Mouse (Mus musculus) right cerebral cortex, adult 18-20 months (tissue): ENCODE data around the gene Slc25a34.

Experiments
- DNase-seq: peaks from one replicate; pipeline ENCODE4 v3.0.0; 2022; ENCODE audit warnings: mixed read lengths

Gene Slc25a34

DNA sequence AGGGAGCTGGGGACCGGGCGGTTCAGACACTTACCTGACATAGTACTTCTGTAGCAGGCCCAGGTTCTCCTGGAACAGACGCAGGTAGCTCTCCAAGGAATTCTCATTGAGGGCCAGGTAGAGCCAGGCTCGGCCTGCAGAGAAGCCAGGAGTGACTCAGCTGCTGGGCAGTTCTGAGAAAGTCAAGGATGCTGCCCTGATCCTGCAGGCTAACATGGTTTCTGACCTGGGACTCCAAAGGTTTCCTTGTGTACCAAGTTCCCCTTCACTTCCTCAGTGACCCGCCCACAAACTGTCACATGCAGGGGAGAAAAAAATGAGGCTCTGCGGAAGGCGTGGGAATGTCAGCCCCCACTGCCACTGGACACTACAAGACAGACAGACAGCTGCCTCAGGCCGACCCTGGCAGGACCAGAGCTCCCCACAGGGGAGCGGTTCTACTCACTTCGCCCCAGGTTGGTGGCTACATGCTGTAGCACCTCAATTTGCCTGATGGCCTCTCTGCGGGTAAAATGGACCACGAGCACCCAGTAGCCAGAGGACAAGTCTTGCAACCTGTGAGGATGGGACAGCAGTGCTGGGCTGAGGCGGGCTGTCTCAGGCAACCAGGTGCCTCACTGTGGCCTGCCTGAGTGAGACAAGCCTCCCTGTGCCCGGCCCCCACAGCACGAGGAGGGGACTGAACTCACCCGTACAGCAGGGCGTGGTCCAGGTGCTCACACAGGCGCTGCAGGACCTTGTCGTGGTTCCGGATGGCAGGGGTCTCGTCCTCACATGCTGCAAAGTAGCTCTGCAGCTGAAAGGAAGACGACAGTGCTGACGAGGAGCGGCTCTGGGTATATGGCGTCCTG is 18.6 kb upstream of the Slc25a34 start:
- no peak for DNase-seq

- DNase-seq = no peak
Observed at GRCm38 (mm10) chr4:141641353-141641771, 17.7 kb upstream of the Slc25a34 start.

- no peak for DNase-seq
Observed at GRCm38 (mm10) chr4:141639474-141639873, 15.9 kb upstream of the Slc25a34 start.

DNA sequence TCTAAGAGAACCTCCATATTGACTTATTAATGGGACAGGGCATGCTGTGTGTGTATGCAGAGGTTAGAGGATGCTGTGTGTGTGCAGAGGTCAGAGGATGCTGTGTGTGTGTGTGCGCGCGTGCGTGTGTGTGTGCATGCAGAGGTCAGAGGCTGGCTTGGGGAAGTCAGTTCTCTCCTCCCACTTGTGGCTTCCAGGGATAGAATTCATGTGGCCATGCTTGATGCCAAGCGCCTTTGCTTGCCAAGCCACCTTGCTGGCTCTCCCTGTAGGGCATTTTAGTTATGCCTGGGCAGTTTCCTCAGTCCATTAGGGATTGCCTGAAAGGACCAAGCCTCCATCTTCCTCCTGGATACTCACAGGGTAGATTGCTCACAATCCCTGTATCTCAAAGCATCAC is 13.1 kb upstream of the Slc25a34 start:
- DNase-seq = no peak

DNA sequence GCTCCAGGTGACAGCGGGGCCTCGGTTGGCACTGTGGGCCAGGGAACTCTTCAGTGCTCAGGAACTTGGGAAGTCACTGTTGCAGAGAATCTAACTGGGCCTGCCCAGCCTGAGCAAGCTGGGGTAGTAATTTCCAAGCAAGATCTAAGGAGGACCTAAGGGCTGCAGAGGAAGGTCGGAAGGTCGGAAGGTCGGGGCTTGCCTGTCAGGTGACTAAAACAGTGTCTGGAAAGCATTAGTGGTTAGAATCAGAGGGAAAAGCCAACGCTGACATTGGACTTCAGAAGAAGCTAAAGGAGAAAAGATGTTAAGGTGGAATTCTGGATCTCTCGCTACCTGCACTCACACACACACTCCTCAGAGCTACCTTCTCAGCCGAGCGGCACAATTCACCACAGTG is 12.4 kb upstream of the Slc25a34 start:
- DNase-seq = no peak

GRCm38 (mm10) chr4:141632111-141632873 is 8.7 kb upstream of the Slc25a34 start:
- no peak for DNase-seq

- no peak for DNase-seq
Observed at GRCm38 (mm10) chr4:141631250-141631649, 7.6 kb upstream of the Slc25a34 start.

DNA sequence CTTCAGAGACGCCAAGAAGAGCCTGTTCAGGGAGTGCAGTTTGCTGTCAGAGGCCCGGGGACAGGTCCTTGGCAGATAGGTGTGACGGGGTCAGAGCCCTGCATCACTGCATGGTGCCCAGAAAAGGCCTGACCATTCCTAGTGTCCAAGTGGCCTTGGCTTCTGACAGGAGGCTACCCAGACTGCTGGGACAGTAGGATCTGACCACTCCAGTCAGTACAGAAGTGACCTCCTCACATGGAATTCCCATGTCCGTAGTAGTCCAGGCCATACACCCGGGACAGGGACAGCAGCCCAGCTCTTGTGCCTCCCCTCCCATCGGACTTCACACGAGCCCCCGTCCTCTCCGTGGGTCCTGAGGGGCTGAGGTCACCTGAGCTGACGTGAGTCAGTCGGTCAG is 6.4 kb upstream of the Slc25a34 start:
- DNase-seq = no peak

GRCm38 (mm10) chr4:141628661-141629060 is 5.0 kb upstream of the Slc25a34 start:
- DNase-seq = no peak

- DNase-seq = no peak
Observed at GRCm38 (mm10) chr4:141627502-141627901, 3.9 kb upstream of the Slc25a34 start.

DNA sequence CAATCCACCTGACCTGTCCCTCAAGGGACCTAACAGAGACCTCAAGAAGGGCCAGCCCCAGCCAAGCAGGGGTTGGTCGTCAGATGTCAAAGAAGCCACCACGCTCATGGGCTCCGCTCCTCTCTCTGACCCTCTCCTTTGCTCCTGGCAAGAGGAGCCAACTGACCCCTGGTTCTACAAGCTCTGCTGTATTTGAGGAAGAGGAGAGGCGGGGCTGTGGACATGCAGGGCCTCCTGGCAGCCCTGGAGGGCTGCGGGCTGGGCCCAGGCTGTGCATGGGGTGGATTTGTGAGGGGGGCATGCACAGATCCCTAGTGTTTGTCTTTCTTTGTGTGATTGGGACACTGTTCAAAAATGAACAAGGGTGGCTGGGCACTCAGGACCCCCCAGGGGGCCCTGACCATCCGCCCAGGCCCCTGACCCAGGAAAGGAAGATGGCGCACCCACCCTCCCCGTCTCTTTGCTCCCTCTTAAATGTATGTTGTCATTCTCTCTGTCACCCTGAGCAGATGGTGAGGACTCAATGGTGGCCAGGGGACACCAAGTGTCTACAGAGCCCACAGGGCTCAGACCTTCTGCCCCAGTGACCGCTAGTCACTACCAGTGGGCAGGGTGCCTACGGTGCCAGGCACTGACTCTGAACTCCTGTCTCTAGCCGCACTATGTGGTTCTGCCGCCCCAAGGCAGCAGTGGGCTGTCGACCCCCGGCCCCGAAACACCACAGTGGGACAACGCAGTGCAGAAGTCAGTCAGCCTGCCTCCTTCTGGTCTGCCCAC is 2.3 kb upstream of the Slc25a34 start:
- DNase-seq = no peak

GRCm38 (mm10) chr4:141624983-141625773 is 1.6 kb upstream of the Slc25a34 start:
- no peak for DNase-seq

GRCm38 (mm10) chr4:141624134-141624533 is 513 bp upstream of the Slc25a34 start:
- no peak for DNase-seq

DNA sequence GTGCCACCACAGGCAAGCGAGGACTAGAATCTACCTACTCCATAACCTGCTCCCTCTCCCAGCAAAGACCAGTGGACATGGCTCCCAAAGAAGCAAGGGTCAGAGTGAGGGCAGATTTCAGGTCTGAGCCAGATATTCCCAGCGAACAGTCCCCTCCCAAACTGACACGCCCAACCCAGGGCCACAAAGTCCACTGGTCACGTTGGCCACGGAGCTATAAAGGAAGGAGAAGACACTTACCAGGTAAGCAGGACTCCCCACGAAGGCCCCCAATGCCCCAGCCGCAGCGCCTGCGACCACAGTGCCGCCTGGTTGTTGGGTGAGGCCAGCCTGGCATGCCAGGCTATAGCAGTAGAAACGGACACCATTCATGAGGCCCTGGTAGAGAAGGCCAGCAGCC is 584 bp downstream of the Slc25a34 start:
- no peak for DNase-seq

DNA sequence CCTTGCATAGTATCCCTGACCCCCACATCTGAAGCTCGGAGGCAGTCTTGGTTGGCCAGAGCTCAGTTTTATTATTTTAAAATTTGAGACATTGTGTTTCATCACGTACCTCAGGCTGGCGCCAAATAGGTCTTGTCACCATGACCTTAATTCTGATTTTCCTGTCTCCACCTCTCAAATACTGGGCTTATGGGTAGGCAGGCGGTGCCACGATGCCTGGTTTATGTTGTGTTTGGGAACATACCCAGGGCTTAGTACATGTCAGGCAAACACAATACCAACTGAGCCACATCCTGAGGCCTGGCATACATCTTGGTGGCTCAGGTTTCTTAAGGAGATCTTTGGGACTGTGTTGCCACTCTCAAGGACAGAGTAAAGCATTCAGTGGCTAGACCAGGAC is 1.0 kb downstream of the Slc25a34 start:
- DNase-seq = no peak

GRCm38 (mm10) chr4:141622091-141622490 is 1.5 kb downstream of the Slc25a34 start:
- no peak for DNase-seq

DNA sequence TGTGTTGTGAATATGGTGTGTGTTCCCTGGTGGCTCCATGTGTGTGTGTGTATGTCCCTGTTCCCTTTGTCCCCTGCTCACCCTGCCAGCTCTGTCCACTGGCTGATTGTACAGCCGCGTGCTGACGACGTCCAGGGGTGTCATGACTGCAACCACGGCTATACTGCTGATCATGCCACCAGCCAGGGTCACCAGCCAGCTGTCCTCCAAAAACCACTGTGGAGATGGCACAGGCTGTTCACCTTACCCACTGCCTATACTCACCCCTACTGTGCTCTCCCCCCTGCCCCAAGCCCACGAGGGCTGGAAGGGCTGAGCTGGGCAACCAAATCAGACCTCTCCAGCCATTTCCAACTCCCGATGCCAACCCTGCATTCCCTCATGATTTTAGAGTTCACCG is 2.3 kb downstream of the Slc25a34 start:
- no peak for DNase-seq

- no peak for DNase-seq
Observed at GRCm38 (mm10) chr4:141619299-141619883, 4.2 kb downstream of the Slc25a34 start.

GRCm38 (mm10) chr4:141618565-141619243 is 4.9 kb downstream of the Slc25a34 start, which contains the start of gene Tmem82:
Gene Tmem82 (minus strand): TSS chr4:141618633.
- DNase-seq = peak; percentile 37

DNA sequence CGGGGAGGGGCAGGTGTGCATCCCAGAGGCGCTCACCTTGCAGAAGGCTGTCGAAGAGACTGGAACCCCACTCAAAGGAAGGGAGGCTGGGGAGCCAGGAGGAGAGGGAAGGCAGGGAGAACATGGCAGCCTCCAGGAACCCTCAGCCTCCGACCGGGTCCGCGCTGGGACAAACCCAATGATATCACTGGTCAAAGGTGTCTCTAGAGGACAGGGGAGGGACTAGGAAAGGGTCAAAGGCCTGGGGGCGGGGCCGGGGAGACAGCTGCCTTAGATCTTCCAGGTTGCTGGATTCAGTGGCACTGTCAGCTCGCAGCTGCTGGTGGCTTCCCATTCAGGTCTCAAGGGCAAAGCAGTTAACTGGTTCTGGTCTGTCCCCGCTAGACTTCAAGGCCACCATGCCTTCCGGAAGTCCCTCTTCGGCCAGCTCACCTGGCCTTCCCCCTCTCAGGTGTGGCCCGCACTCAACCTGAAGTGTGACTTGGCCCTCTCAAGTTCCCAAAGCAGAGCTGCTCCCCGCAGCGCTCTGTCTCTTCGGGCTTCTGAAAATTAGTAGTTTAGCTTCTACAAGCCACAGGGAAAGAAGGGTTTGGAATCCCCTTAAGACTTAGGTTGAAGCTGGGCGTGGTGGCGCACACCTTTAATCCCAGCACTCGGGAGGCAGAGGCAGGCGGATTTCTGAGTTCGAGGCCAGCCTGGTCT is 5.6 kb downstream of the Slc25a34 start:
- DNase-seq = no peak

- DNase-seq = peak; percentile 50
Observed at GRCm38 (mm10) chr4:141617299-141617698, 6.3 kb downstream of the Slc25a34 start.
